Mouse (Mus musculus): ENCODE measurements around the gene Rpf1. TPM values are rescaled to one million over a fixed set of nuclear protein-coding genes. Genes with fewer than 3 reads are reported as not detected.

The Rpf1 gene
- total RNA-seq (2021), result 10 to 100 TPM; 17.0 to 18.6 TPM
- long read RNA-seq, transcript Rpf1-201 (9 exons, 1,661 nt), result major isoform, 10 of 13 reads
- long read RNA-seq, partial matches to known transcripts, result 1 of 13 reads
- long read RNA-seq, other reads (novel, unspliced or antisense), result 2 of 13 reads

- DNase-seq (ENCODE audit: low spot score in 2 of 2), result peak; percentile 84 to 90
Observed at GRCm38 (mm10) chr3:146520798-146521651, at the start of gene Rpf1. Gene Rpf1, minus strand, starts transcription at chr3:146521429.

GRCm38 (mm10) chr3:146570939-146571338 lies 49.7 kb upstream of the Rpf1 start:
- no peak for DNase-seq (ENCODE audit: low spot score in 2 of 2)

- no peak for DNase-seq (ENCODE audit: low spot score in 2 of 2)
Observed at GRCm38 (mm10) chr3:146570148-146570782, 49.0 kb upstream of the Rpf1 start, which contains the start of gene Uox. Gene Uox, plus strand, starts transcription at chr3:146570426.

- DNase-seq (ENCODE audit: low spot score in 2 of 2), result no peak
Observed at GRCm38 (mm10) chr3:146569594-146569993, 48.4 kb upstream of the Rpf1 start.

GRCm38 (mm10) chr3:146567884-146568530 lies 46.8 kb upstream of the Rpf1 start:
- no peak for DNase-seq (ENCODE audit: low spot score in 2 of 2)

GRCm38 (mm10) chr3:146567366-146567765 lies 46.1 kb upstream of the Rpf1 start:
- no peak for DNase-seq (ENCODE audit: low spot score in 2 of 2)

- DNase-seq (ENCODE audit: low spot score in 2 of 2), result no peak
Observed at GRCm38 (mm10) chr3:146565065-146565411, 43.8 kb upstream of the Rpf1 start.

- DNase-seq (ENCODE audit: low spot score in 2 of 2), result peak; percentile 89 to 90
Observed at GRCm38 (mm10) chr3:146564268-146565064, 43.2 kb upstream of the Rpf1 start.

GRCm38 (mm10) chr3:146562936-146563335 lies 41.7 kb upstream of the Rpf1 start:
- DNase-seq (ENCODE audit: low spot score in 2 of 2), result no peak

- DNase-seq (ENCODE audit: low spot score in 2 of 2), result no peak
Observed at GRCm38 (mm10) chr3:146557507-146557906, 36.3 kb upstream of the Rpf1 start.

GRCm38 (mm10) chr3:146556567-146556966 lies 35.3 kb upstream of the Rpf1 start:
- DNase-seq (ENCODE audit: low spot score in 2 of 2), result no peak

GRCm38 (mm10) chr3:146554816-146555215 lies 33.6 kb upstream of the Rpf1 start:
- no peak for DNase-seq (ENCODE audit: low spot score in 2 of 2)

GRCm38 (mm10) chr3:146543632-146544031 lies 22.4 kb upstream of the Rpf1 start:
- DNase-seq (ENCODE audit: low spot score in 2 of 2), result no peak

GRCm38 (mm10) chr3:146540521-146541273 lies 19.5 kb upstream of the Rpf1 start:
- no peak for DNase-seq (ENCODE audit: low spot score in 2 of 2)

GRCm38 (mm10) chr3:146534986-146535385 lies 13.8 kb upstream of the Rpf1 start:
- DNase-seq (ENCODE audit: low spot score in 2 of 2), result no peak

- DNase-seq (ENCODE audit: low spot score in 2 of 2), result no peak
Observed at GRCm38 (mm10) chr3:146528335-146528734, 7.1 kb upstream of the Rpf1 start.

- no peak for DNase-seq (ENCODE audit: low spot score in 2 of 2)
Observed at GRCm38 (mm10) chr3:146521652-146522020, 407 bp upstream of the Rpf1 start.

- DNase-seq (ENCODE audit: low spot score in 2 of 2), result no peak
Observed at GRCm38 (mm10) chr3:146520226-146520797, 917 bp downstream of the Rpf1 start.

- DNase-seq (ENCODE audit: low spot score in 2 of 2), result no peak
Observed at GRCm38 (mm10) chr3:146506711-146507110, 14.5 kb downstream of the Rpf1 start.

- DNase-seq (ENCODE audit: low spot score in 2 of 2), result no peak
Observed at GRCm38 (mm10) chr3:146501601-146502123, 19.6 kb downstream of the Rpf1 start.

Measured in layer of hippocampus, postnatal 10 days (tissue).